Mouse (Mus musculus) adrenal gland, adult 2 months (tissue): Measurements from ENCODE around the gene Vmn1r193. TPM values are rescaled to one million over a fixed set of nuclear protein-coding genes. Genes with fewer than 3 reads are reported as not detected.
"Not testable (repeated sequence)": the region's sequence is repeated elsewhere in the genome, so short reads cannot be mapped to it uniquely, and the experiment has no call there.

Experiments used
- DNase-seq: peaks from one replicate; pipeline ENCODE4 v3.0.0; 2021
- long read RNA-seq: library from polyadenylated mRNA; stranded (forward); transcript quantifications from one replicate; pipeline ENCODE4 v2.0.0, GENCODE M21; 2021
- microRNA-seq, 2 experiments: library from miRNA; unstranded; fragments of <30 nt; microRNA quantifications; one replicate each; pipeline ENCODE4 v1.2.0; 2021
- polyA plus RNA-seq: library from polyadenylated mRNA; depleted of rRNA; stranded (reverse); fragments of >200 nt; gene quantifications from 2 replicates; pipeline ENCODE4 v1.2.3, GENCODE M21; 2012; rRNA removed
- total RNA-seq, 2 experiments: library from RNA; stranded (reverse); gene quantifications; 2 replicates each; pipeline ENCODE4 v1.2.3; 2021

Gene Vmn1r193
- total RNA-seq (not detected), polyA plus RNA-seq (not detected in 2 replicates)
- long read RNA-seq: 0 reads

DNA sequence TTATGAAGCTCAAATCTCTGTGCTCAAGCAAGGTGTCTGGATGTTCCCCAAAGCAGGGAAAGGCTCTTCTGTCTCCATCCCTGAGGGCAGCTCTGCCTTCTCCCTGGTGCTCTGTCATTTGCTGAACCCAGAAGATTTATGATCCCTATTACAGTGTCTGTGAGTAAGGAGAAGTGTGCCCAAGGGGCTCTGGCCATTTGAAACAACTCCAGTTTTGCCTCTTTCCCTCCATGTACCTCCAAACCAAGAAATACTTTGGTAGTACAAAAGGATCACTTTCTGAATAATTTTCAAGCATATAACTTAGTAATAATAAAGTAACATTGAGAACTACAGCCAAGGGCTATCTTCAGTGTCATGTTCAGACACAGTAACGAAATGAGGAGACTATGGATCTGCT is at the start of gene Vmn1r193:
TSS of gene Vmn1r193 (minus strand) at position 101 of the 400 bp plus-strand sequence.
- DNase-seq: not testable (repeated sequence)

GRCm38 (mm10) chr13:22271721-22272120 is 48.8 kb upstream of the Vmn1r193 start:
- DNase-seq: no peak

DNA sequence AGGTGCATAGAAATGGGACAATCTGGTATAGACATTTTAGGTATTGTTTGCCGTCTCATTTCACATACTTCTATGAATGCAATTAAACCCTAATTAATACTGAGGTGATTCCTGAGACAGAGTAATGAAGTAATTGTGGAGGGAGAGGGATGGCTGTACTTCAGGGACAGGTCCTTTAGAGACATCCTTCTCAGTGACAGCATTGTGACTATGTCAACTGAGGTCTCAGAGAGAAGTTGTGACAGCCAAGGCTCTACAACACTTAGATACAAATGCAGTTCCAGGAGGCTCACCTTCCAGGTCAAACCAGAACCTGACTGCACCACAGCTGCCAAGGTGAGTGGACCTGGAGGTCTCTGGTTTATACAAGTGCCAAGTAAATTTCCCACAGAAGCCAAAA is 47.3 kb upstream of the Vmn1r193 start, which contains the start of gene Vmn1r195:
TSS of gene Vmn1r195 (plus strand) at position 301 of the 400 bp plus-strand sequence.
- not testable (repeated sequence) for DNase-seq

GRCm38 (mm10) chr13:22243915-22244314 is 21.0 kb upstream of the Vmn1r193 start, which contains the start of gene Vmn1r194:
TSS of gene Vmn1r194 (plus strand) at chr13:22244215.
- DNase-seq: no peak

- DNase-seq: not testable (repeated sequence)
Observed at GRCm38 (mm10) chr13:22192756-22193155, 30.2 kb downstream of the Vmn1r193 start.

DNA sequence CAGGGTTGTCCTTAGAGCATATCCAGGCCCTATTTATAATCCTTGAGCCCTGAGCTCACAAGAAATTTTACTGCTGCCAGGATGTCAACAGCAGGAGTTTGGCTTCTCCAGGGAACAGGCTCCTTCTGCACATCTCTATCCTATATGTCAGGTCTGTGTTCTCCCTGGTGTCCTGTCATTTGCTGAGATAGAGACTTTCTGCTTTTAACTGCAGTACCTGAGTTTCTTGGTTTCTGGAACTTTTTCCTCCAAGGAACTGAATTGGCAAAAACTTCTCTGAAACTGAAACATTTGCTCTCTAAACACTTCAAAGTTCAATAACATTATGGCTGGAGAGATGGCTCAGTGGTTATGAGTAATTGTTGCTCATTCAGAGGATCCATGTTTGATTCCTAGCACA is 31.9 kb downstream of the Vmn1r193 start, which contains the start of gene Vmn1r192:
TSS of gene Vmn1r192 (minus strand) at position 101 of the 400 bp plus-strand sequence.
- DNase-seq: no peak

GRCm38 (mm10) chr13:22190385-22190784 is 32.6 kb downstream of the Vmn1r193 start:
- DNase-seq: no peak

GRCm38 (mm10) chr13:22189313-22189712 is 33.6 kb downstream of the Vmn1r193 start:
- no peak for DNase-seq

DNA sequence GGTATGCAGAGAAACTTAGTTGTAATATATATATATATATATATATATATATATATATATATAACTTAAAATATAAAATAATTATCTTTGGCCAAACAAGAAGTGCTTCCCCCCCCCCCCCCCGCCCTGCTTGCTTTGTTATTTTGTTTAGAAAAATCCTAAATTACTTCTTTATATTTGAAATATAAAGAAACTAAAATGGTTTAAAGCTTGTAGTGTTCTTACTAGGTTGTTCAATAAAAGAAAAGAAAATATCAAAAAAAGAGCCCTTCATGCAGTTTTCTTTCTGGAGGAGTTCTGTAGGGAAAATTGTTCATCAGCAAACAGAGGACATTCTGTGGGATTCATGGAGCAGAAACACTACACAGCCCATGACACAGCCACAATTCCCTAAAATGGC is 39.1 kb downstream of the Vmn1r193 start, which contains the start of gene Vmn1r191:
TSS of gene Vmn1r191 (minus strand) at position 101 of the 400 bp plus-strand sequence.
- DNase-seq: no peak

DNA sequence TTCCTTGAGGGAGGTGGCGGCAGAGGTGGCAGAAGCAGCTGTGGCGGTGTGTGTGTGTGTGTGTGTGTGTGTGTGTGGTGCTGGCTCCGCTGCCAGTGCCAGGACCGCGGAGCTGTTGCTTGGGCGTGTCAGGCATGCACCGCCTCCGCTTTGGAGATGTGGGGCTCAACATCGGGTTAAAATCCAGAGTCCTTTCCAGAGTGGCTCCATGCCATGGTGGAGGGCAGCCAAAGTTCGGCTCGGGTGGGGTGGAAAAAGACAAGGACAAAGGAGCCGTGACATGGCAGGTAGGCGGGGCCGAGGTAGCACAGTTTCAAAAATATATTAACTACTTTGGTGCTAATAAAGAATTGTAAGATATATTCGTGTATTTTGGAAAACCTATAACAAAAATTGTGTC is 54.5 kb downstream of the Vmn1r193 start:
- no peak for DNase-seq

Small RNAs within 50 kb of the gene (microRNA-seq; reads per million reads assigned to microRNA genes)
- 0 reads per million in 2 experiments for gene Gm23282
- gene Gm25084: 0 reads per million in 2 experiments

Other genes starting within 250 kb of the Vmn1r193 start
- gene Pom121l2, start 242.0 kb downstream of the Vmn1r193 start, total RNA-seq: not detected
- not detected in 2 replicates for gene Pom121l2, start 242.0 kb downstream of the Vmn1r193 start, polyA plus RNA-seq
- under 1 TPM in 1 of 2 experiments, not detected in 1; 0.61 TPM for gene Prss16, start 213.4 kb downstream of the Vmn1r193 start, total RNA-seq
- 0.35 and 1.0 TPM in 2 replicates for gene Prss16, start 213.4 kb downstream of the Vmn1r193 start, polyA plus RNA-seq
- 10 to 100 TPM; 14.2 to 18.9 TPM for gene Hist1h2ah, start 187.6 kb downstream of the Vmn1r193 start, total RNA-seq
- gene Hist1h2ah, start 187.6 kb downstream of the Vmn1r193 start, polyA plus RNA-seq: 1.0 and 16.0 TPM in 2 replicates
- gene Hist1h2bk, start 187.3 kb downstream of the Vmn1r193 start, total RNA-seq: 10 to 100 TPM; 27.4 to 48.0 TPM
- 1.9 and 3.2 TPM in 2 replicates for gene Hist1h2bk, start 187.3 kb downstream of the Vmn1r193 start, polyA plus RNA-seq
- 10 to 100 TPM; 48.5 to 52.2 TPM for gene Hist1h4i, start 181.8 kb downstream of the Vmn1r193 start, total RNA-seq
- 11.4 and 12.7 TPM in 2 replicates for gene Hist1h4i, start 181.8 kb downstream of the Vmn1r193 start, polyA plus RNA-seq
- gene Hist1h2ag, start 180.2 kb downstream of the Vmn1r193 start, total RNA-seq: 10 to 100 TPM; 14.1 to 18.2 TPM
- gene Hist1h2ag, start 180.2 kb downstream of the Vmn1r193 start, polyA plus RNA-seq: 0.45 TPM in 1 of 2 replicates, not detected in the other
- 10 to 100 TPM; 14.1 to 18.8 TPM for gene Hist1h2bj, start 179.9 kb downstream of the Vmn1r193 start, total RNA-seq
- gene Hist1h2bj, start 179.9 kb downstream of the Vmn1r193 start, polyA plus RNA-seq: 2.3 and 2.8 TPM in 2 replicates
- not detected for gene Vmn1r188, start 138.7 kb downstream of the Vmn1r193 start, total RNA-seq
- gene Vmn1r188, start 138.7 kb downstream of the Vmn1r193 start, polyA plus RNA-seq: not detected in 2 replicates
- not detected for gene Vmn1r189, start 117.3 kb downstream of the Vmn1r193 start, total RNA-seq
- gene Vmn1r189, start 117.3 kb downstream of the Vmn1r193 start, polyA plus RNA-seq: not detected in 2 replicates
- gene Vmn1r191, start 39.2 kb downstream of the Vmn1r193 start, total RNA-seq: not detected
- gene Vmn1r191, start 39.2 kb downstream of the Vmn1r193 start, polyA plus RNA-seq: not detected in 2 replicates
- gene Vmn1r192, start 32.0 kb downstream of the Vmn1r193 start, total RNA-seq: not detected
- not detected in 2 replicates for gene Vmn1r192, start 32.0 kb downstream of the Vmn1r193 start, polyA plus RNA-seq
- gene Vmn1r194, start 21.1 kb upstream of the Vmn1r193 start, total RNA-seq: not detected
- gene Vmn1r194, start 21.1 kb upstream of the Vmn1r193 start, polyA plus RNA-seq: not detected in 2 replicates
- gene Vmn1r195, start 47.4 kb upstream of the Vmn1r193 start, total RNA-seq: not detected
- not detected in 2 replicates for gene Vmn1r195, start 47.4 kb upstream of the Vmn1r193 start, polyA plus RNA-seq
- not detected for gene Vmn1r196, start 66.8 kb upstream of the Vmn1r193 start, total RNA-seq
- not detected in 2 replicates for gene Vmn1r196, start 66.8 kb upstream of the Vmn1r193 start, polyA plus RNA-seq
- gene Vmn1r197, start 101.4 kb upstream of the Vmn1r193 start, total RNA-seq: not detected
- not detected in 2 replicates for gene Vmn1r197, start 101.4 kb upstream of the Vmn1r193 start, polyA plus RNA-seq
- not detected for gene Vmn1r198, start 127.2 kb upstream of the Vmn1r193 start, total RNA-seq
- not detected in 2 replicates for gene Vmn1r198, start 127.2 kb upstream of the Vmn1r193 start, polyA plus RNA-seq
- gene Vmn1r199, start 156.7 kb upstream of the Vmn1r193 start, total RNA-seq: not detected
- gene Vmn1r199, start 156.7 kb upstream of the Vmn1r193 start, polyA plus RNA-seq: not detected in 2 replicates
- not detected for gene Vmn1r200, start 167.2 kb upstream of the Vmn1r193 start, total RNA-seq
- gene Vmn1r200, start 167.2 kb upstream of the Vmn1r193 start, polyA plus RNA-seq: not detected in 2 replicates
- gene Vmn1r201, start 248.8 kb upstream of the Vmn1r193 start, total RNA-seq: not detected
- not detected in 2 replicates for gene Vmn1r201, start 248.8 kb upstream of the Vmn1r193 start, polyA plus RNA-seq